Mouse (Mus musculus) stomach, postnatal 0 days (tissue): ENCODE measurements around the gene Trp53. TPM values are rescaled to one million over a fixed set of nuclear protein-coding genes. Genes with fewer than 3 reads are reported as not detected.
A peak's percentile ranks its signal among the peaks of the same experiment; 100 is the strongest.
"Not testable (repeated sequence)": the region's sequence is repeated elsewhere in the genome, so short reads cannot be mapped to it uniquely, and the experiment has no call there.

Source experiments
- ATAC-seq: fragments of 200-750 bp; cut with Nextera tagmentation; 2 replicates; pipeline ENCODE4 v1.8.0; 2017; ENCODE audit not compliant: low FRiP score, low TSS enrichment
- DNase-seq: peaks from one replicate; pipeline ENCODE4 v3.0.0-alpha.2; 2016; ENCODE audit warnings: low spot score
- H3K27ac ChIP-seq: fragments of 300-500 bp; sonication (generic); replicated peaks from 2 replicates; pipeline ENCODE4 v1.5.1; 2014; ENCODE audit warnings: mild to moderate bottlenecking, control low read depth
- H3K27me3 ChIP-seq: fragments of 300-500 bp; sonication (generic); 2 replicates; pipeline ENCODE4 v1.6.1; 2014; ENCODE audit warnings: low read length; ENCODE audit not compliant: control insufficient read depth, insufficient read depth
- H3K36me3 ChIP-seq: fragments of 300-500 bp; sonication (generic); 2 replicates; pipeline ENCODE4 v1.6.1; 2014; ENCODE audit warnings: low read length, mixed read lengths; ENCODE audit not compliant: control insufficient read depth, insufficient read depth
- H3K4me1 ChIP-seq: fragments of 300-500 bp; sonication (generic); replicated peaks from 2 replicates; pipeline ENCODE4 v1.6.1; 2014; ENCODE audit warnings: antibody characterized with exemption; ENCODE audit not compliant: control insufficient read depth, insufficient read depth
- H3K4me2 ChIP-seq: fragments of 300-500 bp; sonication (generic); replicated peaks from 2 replicates; pipeline ENCODE4 v1.6.1; 2014; ENCODE audit warnings: low read depth, mild to moderate bottlenecking, control low read depth, moderate library complexity
- H3K4me3 ChIP-seq: fragments of 300-500 bp; sonication (generic); 2 replicates; pipeline ENCODE4 v1.5.1; 2014; ENCODE audit warnings: low read depth, low read length, control low read depth
- H3K9ac ChIP-seq: fragments of 300-500 bp; sonication (generic); 2 replicates; pipeline ENCODE4 v1.6.1; 2014; ENCODE audit warnings: mild to moderate bottlenecking, low read length, control low read depth, mixed read lengths
- H3K9me3 ChIP-seq: fragments of 300-500 bp; sonication (generic); 2 replicates; pipeline ENCODE4 v1.6.1; 2016; ENCODE audit warnings: low read length; ENCODE audit not compliant: control insufficient read depth
- CTCF ChIP-seq: IDR thresholded peaks from 2 replicates; pipeline ENCODE4 v1.5.1; 2016; ENCODE audit warnings: antibody characterized with exemption, low read depth, mild to moderate bottlenecking, moderate library complexity
- EP300 ChIP-seq: optimal IDR thresholded peaks from 2 replicates; pipeline ENCODE3; 2016; ENCODE audit warnings: antibody characterized with exemption
- WGBS: fragments of 180-500 bp; shearing (Covaris S2); extraction: QIAGEN DNeasy Blood & Tissue Kit; methylation state at CpG from one replicate; pipeline ENCODE4 v1.1.7; 2014; 5-methylcytosine and 5-hydroxymethylcytosine counted together
- polyA plus RNA-seq: library from polyadenylated mRNA; unstranded; fragments of >200 nt; fragmentation: Nextera tagmentation; extraction: Ambion mirVana; gene quantifications from 2 replicates; pipeline ENCODE4 v1.2.1, GENCODE M21; 2015

The Trp53 gene
- polyA plus RNA-seq, 1 experiment from 2014 or later: 45.0 TPM

- H3K36me3 ChIP-seq: no peaks in the 10 kb centered on the region
- H3K4me3 ChIP-seq: no peak overlapping the region
- DNase-seq: peak; percentile 86
- peak overlapping the region; percentile 36; the same call in 1 of the 2 replicates for H3K4me2 ChIP-seq
- peak overlapping the region; percentile 35; the same call in 1 of the 2 replicates for H3K9ac ChIP-seq
- ATAC-seq: peak; percentile 67
- no peaks in the 10 kb centered on the region for H3K4me1 ChIP-seq
- no peak overlapping the region for H3K27ac ChIP-seq
- no peaks in the 10 kb centered on the region for H3K9me3 ChIP-seq
- WGBS: 15% methylated on average over 19 of the region's 19 CpGs
- no peaks in the 10 kb centered on the region for H3K27me3 ChIP-seq
- TF ChIP-seq CTCF (peak; percentile 90), EP300 (no peak)
Measured at GRCm38 (mm10) chr11:69613553-69614256, 33.5 kb downstream of the Trp53 start.

- H3K9me3 ChIP-seq, H3K9ac ChIP-seq, H3K4me1 ChIP-seq, H3K27ac ChIP-seq, DNase-seq, H3K4me3 ChIP-seq, ATAC-seq, H3K36me3 ChIP-seq, H3K4me2 ChIP-seq, H3K27me3 ChIP-seq: not testable (repeated sequence)
- 57% methylated on average over 11 of the region's 11 CpGs for WGBS
Measured at GRCm38 (mm10) chr11:69614257-69614588, 34.1 kb downstream of the Trp53 start.

GRCm38 (mm10) chr11:69616781-69617180, 36.6 kb downstream of the Trp53 start:
- Histone ChIP-seq H3K9ac (no peak overlapping the region), H3K4me2 (no peak overlapping the region), H3K27ac (no peak overlapping the region), H3K4me1 (no peaks in the 10 kb centered on the region), H3K4me3 (no peak overlapping the region), H3K36me3 (no peaks in the 10 kb centered on the region), H3K27me3 (no peaks in the 10 kb centered on the region), H3K9me3 (no peaks in the 10 kb centered on the region)
- 35% methylated on average over 10 of the region's 10 CpGs for WGBS
- TF ChIP-seq EP300 (no peak), CTCF (no peak)
- ATAC-seq: no peak
- DNase-seq: no peak

GRCm38 (mm10) chr11:69617805-69618204, 37.6 kb downstream of the Trp53 start, which contains the start of gene Shbg:
Shbg (minus strand) TSS chr11:69617905.
- no peak for TF ChIP-seq EP300
- TF ChIP-seq CTCF: no peak
- no peaks in the 10 kb centered on the region for H3K36me3 ChIP-seq
- H3K9ac ChIP-seq: no peak within 1 kb of the TSS
- H3K27ac ChIP-seq: no peak within 1 kb of the TSS
- no peaks in the 10 kb centered on the region for H3K4me1 ChIP-seq
- 64% methylated on average over 5 of the region's 5 CpGs for WGBS
- no peak for ATAC-seq
- no peak within 1 kb of the TSS for H3K4me3 ChIP-seq
- H3K27me3 ChIP-seq: no peaks in the 10 kb centered on the region
- no peak for DNase-seq
- no peaks in the 10 kb centered on the region for H3K9me3 ChIP-seq
- H3K4me2 ChIP-seq: no peak within 1 kb of the TSS

GRCm38 (mm10) chr11:69620394-69621081, 40.4 kb downstream of the Trp53 start:
- DNase-seq: no peak
- Histone ChIP-seq H3K4me2 (no peak overlapping the region), H3K9ac (no peak overlapping the region), H3K36me3 (no peaks in the 10 kb centered on the region), H3K27ac (no peak overlapping the region), H3K4me1 (no peaks in the 10 kb centered on the region), H3K27me3 (no peaks in the 10 kb centered on the region), H3K4me3 (no peak overlapping the region), H3K9me3 (no peaks in the 10 kb centered on the region)
- ATAC-seq: no peak; the same call in 1 of the 2 replicates
- WGBS: 67% methylated on average over 7 of the region's 7 CpGs
- TF ChIP-seq CTCF (no peak), EP300 (no peak)
